Mouse (Mus musculus) CD4-positive, CD25-positive, alpha-beta regulatory T cell, adult 4 months (primary cell): ENCODE measurements at regions not wholly inside any gene's neighbourhood (a gene's known extent, or its start where the extent isn't known, plus 50 kb on each side); places are given as distances from the start of the nearest gene placed in this dataset.

Source experiments
- ATAC-seq: one replicate; pipeline ENCODE4 v1.8.0; 2017

DNA sequence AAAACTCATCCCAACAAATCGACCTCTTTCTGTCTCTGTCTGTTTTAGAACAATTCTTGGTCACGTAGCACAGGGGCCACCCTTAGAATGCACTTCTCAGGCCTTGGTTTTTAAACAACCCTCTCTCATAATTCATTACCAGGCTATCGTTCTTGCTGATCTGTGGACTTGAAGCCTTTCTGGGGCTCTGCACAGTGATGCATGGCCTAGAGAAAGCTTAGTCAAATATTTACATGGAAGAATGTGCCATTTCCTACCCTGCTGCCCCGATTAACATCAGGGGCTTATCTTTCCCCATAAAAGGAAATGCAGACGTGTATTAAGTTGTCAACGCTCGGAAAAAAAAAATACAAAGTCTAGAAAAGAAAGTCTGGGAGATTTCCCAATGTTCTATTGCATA, 1448.0 kb downstream of the Gsdmc2 start:
- ATAC-seq: no peak

GRCm38 (mm10) chr15:62395377-62395776, 1449.6 kb downstream of the Gsdmc2 start:
- ATAC-seq: no peak

DNA sequence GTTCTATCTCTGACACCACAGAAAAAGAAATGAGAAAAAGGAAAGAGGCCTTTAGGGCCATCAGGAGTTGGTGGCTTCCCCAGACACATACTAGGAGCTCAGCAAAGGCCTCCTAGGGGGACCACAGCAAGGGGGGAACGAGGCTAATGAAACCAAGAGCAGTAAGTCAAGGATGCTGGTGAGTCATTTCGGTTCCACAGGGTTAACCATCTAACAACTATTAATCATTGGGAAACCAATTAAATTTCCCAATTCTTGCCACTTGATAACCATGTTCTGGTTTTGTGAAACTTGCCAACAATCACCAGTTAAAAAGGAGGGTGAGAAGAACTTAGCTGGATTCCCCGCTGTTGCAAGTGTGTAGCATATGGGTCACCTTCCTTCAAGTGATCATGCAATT, 1451.6 kb downstream of the Gsdmc2 start:
- ATAC-seq: no peak

DNA sequence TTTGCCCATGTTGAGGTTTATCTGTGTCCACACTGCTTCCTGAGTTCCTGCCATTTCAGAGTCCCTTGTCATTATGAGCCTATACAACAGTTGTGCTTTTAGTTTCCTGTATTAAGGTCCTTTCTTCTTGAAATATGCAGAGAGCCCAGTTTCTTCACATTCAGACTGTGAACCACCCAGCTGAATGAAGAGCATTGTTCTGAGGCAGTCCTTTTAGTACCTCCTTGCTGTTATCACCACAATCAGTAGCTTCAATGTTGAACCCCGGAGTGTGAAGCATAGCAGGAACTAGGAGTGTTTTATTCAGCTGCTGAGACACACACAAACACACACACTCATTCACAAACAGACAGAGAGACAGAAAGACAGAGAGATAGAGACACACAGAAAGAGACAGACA, 1452.1 kb downstream of the Gsdmc2 start:
- ATAC-seq: no peak

DNA sequence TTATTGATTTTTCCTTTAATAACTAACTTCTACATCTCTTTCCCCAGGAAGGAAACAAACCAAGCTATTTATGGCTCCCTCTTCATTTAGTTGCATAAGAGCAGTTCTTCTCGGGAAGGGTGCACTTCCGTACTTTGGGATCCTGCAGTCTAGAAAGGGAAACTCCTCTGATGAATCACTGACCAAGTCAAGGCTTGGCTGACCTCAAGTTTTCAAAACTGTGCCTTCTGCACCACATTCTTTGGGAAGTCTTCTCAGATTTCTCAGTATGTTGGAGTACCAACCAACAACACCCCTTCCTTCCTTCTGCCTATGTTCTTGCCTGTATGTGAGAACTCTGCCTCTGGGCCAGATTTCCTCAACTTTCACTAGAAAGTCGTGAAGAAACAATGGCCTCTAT, 1452.6 kb downstream of the Gsdmc2 start:
- no peak for ATAC-seq

GRCm38 (mm10) chr15:62389431-62390105, 1455.4 kb downstream of the Gsdmc2 start:
- ATAC-seq: no peak

DNA sequence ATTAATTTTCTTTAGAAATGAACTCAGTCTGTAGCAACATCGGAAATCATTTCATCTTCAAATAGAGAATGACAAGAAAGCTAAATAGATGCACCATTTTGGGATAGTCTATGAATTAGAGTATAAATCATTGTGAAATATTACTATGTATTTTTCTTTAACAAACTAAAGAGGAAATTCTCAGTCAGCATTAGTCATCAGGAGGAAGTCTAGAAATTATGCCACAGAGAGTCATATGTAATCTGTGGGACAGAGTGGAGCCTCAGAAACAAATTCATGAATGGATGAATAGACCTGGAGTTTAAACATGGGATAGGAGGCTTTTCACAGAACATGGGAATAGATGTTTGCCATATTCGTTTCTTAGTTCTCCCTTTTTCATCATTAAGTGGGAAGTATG, 1459.4 kb upstream of the A1bg start:
- no peak for ATAC-seq

DNA sequence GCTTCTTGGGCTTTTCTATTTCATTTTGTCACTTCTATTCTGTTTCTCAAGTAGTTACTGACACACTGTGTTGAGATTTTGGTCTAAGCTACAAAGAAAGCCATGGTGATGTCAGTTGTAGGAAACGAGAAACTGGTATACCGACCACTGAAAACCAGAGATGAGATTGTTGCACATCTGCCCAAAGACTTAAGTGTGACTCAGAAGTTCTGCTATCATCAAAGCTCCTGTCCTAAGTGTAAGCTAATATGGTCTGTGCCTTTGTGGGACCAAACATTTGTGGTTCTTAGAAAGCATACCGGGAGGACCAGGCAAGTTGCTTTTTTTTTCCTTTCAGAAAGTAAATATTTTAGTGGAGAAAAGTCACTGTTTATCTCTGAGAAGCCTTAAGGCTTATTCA, 1451.8 kb upstream of the A1bg start:
- no peak for ATAC-seq

DNA sequence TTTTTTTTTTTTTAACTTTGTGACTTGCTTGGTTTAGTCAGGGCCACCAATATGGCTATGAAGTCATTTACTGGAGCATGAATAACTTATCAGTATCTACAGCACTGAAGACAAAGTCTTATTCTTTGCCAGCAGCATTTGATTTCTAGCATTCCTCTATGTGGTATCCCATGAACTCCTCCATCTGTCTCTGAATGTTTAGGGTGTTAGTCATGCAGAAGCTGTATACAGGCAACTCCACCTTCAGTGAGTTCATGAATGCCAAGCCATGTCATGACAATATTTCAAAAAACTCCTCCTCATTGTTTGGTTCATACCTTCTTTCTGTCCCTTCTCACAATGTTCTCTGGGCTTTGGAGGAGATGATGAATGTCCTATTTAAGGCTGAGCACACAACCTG, 1438.4 kb upstream of the A1bg start:
- ATAC-seq: no peak

DNA sequence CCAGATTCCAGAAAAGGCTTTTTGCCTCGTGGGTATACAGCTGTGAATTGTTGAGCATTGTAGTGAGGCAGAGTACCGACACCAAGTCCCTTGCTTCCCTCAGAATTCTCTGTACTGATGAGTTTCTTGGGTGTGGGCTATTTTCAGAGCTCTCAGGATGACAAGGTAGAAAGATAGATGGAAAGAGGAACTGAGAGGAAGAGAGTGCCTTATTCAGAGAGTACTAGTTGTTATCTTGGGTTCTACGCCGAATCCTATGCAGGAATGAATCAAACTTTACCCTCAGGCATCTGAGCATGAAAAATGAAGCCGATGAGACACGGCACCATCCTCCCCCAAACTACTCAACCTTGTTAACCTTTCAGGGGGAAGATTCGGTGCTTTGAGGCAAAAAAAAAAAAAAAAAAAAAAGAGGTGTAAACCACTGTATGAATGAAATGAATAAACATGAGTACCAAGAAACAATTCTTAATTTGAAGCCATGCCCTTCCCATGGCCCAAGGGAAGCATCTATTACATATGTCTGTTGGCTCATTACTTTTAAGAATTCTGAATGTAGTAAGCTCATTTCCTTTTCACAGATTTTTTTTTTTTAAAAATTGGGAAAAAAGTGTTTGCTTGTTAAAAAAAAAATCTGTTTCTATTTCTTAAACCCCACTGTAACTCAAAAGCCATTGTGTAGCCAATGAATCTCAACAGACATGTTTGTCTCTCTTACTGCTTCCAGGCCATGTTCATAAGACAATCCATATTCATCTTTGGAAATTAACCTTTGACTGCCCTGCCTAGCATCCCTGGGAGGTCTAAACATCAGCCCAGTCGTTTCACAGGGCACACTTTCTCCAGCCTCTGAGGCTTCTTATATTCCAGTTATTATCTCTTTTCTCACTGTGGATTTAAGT, 1435.8 kb upstream of the A1bg start:
- no peak for ATAC-seq

DNA sequence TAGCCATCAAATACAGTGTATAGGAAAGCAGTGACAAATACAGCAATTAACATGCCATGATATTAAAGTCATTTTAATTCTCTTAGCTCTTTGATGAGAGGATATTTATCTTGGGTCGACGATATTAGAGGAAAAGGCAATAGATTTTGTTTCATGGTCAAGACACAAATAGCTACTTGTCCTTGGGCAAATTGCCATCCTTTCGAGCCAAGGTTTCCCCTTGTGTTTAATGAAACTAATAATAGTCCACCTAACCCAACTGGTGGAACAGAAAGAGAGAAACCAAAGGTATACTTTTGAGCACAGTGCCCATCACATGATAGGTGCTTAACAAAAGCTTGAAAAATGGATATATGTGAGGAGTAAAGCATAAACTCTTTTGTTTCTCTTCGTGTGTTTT, 1431.0 kb upstream of the A1bg start:
- ATAC-seq: no peak

DNA sequence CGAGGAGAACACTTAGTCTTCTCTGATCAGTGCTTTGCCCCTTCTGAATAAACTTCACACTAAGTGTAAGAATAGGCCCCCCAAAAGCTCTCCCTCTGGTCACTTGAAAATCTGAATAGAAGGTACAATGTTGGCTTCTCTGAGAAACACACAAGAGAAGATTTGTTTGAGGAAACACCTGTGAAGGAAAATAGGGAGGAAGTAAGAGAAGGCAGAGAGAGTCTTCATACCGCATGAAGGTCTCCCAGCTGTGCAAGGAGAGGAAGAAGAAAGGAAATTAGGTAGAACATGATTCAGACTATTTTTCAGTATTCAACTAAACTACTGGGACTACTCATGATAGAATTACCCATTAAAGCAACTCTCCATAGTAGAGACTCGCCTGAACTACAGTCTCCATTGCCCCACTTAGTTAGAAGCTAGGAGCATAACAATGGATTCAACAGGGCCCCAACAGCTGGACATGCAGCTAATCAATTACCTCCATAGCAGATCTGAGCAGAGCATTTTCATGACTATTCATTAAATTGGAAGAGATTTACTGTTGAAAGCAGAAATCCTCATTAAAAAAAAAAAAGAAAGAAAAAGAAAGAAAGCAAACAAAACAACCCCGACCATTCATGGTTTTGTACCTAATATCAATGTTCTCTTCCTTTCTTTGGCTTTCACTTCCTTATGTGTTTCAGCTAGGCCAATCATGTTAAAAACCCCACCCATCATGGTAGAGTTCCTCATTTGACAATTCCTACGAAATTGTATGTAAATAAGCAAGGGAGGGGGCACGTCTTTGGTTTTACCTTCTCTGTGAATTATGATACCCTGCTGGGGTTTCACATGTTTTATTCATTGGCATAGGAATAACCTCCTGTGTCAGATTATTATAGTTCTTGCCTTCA, 1428.3 kb upstream of the A1bg start:
- no peak for ATAC-seq

DNA sequence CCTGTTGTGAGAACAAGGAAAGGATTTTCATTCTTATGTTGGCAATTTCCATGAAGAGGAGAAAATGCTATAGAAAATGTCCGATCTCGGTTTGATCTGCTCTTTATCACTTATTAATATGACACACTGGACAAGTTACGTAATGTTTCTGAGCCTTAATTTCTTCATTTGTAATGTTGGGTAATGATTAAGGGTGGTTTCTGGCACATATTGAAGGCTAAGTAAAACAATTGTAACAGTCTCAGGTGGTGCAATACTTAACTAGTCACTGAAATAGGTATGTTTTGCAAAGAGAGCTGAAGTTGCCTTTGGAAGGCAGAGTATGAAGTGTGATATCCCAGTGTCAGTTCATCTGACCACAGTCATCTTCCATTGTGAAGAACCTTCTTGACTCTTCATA, 1427.2 kb upstream of the A1bg start:
- no peak for ATAC-seq

- no peak for ATAC-seq
Observed at GRCm38 (mm10) chr15:62348956-62349355, 1426.1 kb upstream of the A1bg start.

DNA sequence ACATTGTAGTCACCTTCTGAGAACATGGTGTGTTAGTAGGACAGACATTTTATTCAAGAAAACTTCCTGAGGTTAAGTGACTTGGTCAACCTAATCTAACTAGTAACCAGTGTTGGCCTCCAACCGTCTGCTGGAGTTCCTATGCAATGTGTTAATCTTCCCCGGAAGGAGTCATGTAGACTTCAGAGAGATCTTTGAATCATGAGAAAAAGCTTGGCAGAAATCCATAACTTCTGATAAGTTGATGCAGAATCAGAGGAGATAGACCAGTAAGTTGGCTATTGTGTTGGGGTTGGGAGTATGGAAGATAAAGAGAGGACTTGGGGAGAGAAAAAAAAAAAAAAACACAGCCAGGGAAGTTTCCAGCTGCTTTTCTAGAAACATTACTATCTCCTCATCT, 1424.9 kb upstream of the A1bg start:
- no peak for ATAC-seq

DNA sequence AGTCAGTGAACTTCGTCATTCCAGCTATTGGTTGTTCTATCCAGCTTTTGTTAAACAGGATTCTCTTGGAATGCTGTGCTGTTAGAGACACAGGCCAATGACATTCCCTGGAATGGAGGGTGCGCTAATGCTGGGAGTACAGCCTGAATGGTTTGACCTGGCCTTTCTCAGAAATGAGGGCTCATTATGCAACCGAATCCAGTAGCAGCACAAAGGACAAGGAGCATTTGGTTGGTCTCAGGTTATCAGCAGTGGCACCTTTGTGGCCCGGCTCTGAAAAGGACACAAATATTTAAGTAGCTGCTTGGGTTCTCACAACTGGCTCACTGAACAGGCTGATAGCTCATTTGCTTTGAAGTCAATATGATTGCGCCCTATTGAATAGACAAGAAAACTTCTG, 1423.1 kb upstream of the A1bg start:
- no peak for ATAC-seq

DNA sequence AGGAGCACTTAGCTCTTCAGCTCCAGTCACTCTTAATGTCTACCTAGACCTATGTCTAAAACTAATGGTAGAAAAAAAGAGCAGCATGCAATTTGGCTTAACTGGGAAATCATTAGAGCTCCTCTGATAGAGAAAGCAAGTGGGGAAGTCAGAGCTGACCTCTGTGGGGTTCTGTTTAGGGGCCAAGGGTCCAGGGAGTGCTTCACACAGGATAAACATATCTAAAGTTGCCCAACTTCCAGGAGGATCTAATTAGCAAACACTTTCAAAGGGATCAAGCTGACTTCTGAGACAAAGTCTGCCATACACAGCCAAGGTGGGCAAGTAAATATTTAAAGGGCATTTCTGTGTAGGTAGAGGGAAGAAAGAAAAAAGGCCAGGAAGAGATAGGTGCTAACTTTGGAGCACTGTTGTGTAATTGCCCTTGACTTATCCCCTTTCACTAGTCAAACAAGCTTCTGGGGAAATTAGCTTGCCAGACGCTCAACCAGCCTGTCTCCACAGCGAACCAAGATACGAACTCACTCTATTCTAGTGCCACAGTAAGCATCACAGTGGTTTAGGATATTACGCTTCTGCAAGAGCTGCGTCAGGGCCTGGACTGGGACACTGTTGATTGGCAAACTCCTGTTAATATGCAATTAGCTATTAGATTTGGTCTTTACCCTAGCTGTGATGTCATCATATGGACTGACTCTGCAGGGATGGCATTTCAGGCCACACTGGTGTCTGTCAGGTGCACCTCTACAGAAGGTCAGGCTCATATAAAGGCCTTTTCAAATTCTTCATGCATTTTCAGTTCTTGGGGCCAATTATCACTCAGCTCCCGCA, 1413.9 kb upstream of the A1bg start:
- ATAC-seq: no peak

GRCm38 (mm10) chr15:62334256-62335009, 1411.6 kb upstream of the A1bg start:
- no peak for ATAC-seq

GRCm38 (mm10) chr15:62332129-62332528, 1409.3 kb upstream of the A1bg start:
- ATAC-seq: no peak

- no peak for ATAC-seq
Observed at GRCm38 (mm10) chr15:62331138-62331800, 1408.5 kb upstream of the A1bg start.

- no peak for ATAC-seq
Observed at GRCm38 (mm10) chr15:62328920-62329319, 1406.1 kb upstream of the A1bg start.
